9 mouse cellular contexts compared by ENCODE assay signal in the genomic region with DNA sequence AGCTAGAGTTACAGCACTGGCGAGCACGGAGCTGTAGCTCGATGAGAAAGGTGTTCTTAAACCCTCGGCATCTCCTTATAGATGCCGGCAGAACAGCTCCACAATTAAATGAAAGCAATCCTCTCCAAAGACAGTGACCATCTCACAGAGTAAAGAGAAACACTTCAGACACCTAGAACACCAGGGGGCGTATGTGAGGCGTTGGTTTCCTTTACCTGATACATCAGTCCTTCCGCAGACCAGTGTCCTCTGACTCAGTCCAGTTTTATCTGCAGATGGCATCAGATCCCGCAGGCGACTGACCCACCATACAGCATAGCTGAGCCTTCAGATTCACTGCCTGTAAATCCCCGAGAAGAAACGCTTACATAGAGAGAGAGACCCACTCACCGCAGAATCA. TPM values are rescaled to one million over a fixed set of nuclear protein-coding genes. Genes with fewer than 3 reads are reported as not detected.
DNase-seq lines count a peak whose midpoint lies in the region; ATAC-seq and TF ChIP-seq lines count a peak whose summit lies in the region.
"Had no signal": no experiment of that assay in that cellular context is flagged by ENCODE, and none has a peak within 500 bp of the region (broad histone marks: within the 10 kb centered on the region; RNA-seq: fewer than 3 reads in every experiment).

No protein-coding gene starts in this region.

- DNase-seq in forebrain, embryonic 10.5 days (ENCODE audit: extremely low spot score, low spot score) = peak; percentile 67
- peak; percentile 87 for DNase-seq in adrenal gland, postnatal 14 days
- peak; percentile 87 for DNase-seq in embryonic facial prominence, embryonic 11.5 days (ENCODE audit: low spot score)
- DNase-seq in limb, embryonic 10.5 days (ENCODE audit: low spot score) = peak; percentile 75
- DNase-seq in midbrain, postnatal 0 days (ENCODE audit: low spot score) = peak; percentile 90
- peak; percentile 58 to 60 for DNase-seq in spleen, postnatal 36 days (ENCODE audit: low spot score in 2 of 2)

- no peak overlapping the region for H3K4me2 ChIP-seq in forebrain, embryonic 16.5 days (ENCODE audit: low read length)
- no peak overlapping the region for H3K4me2 ChIP-seq in embryonic facial prominence, embryonic 11.5 days (ENCODE audit: low read depth, low read length)
- H3K4me2 ChIP-seq in intestine, embryonic 15.5 days (replicated peaks) = peak overlapping the region; percentile 28; the same call in 1 of the 2 replicates
- no peak overlapping the region for H3K4me2 ChIP-seq in midbrain, postnatal 0 days (ENCODE audit: low read depth, low read length, poor library complexity, severe bottlenecking)

- H3K36me3 ChIP-seq in forebrain, embryonic 10.5 days (replicated peaks) = no peaks in the 10 kb centered on the region
- H3K36me3 ChIP-seq in forebrain, embryonic 16.5 days (ENCODE audit: control insufficient read depth, insufficient read depth) = no peaks in the 10 kb centered on the region
- no peaks in the 10 kb centered on the region for H3K36me3 ChIP-seq in embryonic facial prominence, embryonic 11.5 days (replicated peaks; ENCODE audit: control insufficient read depth, insufficient read depth, low read depth, low read length)
- no peaks in the 10 kb centered on the region for H3K36me3 ChIP-seq in intestine, embryonic 15.5 days
- no peaks in the 10 kb centered on the region for H3K36me3 ChIP-seq in limb, embryonic 10.5 days
- no peaks in the 10 kb centered on the region for H3K36me3 ChIP-seq in midbrain, postnatal 0 days (ENCODE audit: insufficient read depth, low read length)
- H3K36me3 ChIP-seq: G1E had no signal

- WGBS in forebrain, embryonic 10.5 days = 23% methylated on average over 13 of the region's 13 CpGs
- 18% methylated on average over 13 of the region's 13 CpGs for WGBS in forebrain, embryonic 16.5 days
- 13% methylated on average over 13 of the region's 13 CpGs for WGBS in embryonic facial prominence, embryonic 11.5 days
- whole genome bisulfite sequencing in intestine, embryonic 15.5 days = 17% methylated on average over 13 of the region's 13 CpGs
- 24% methylated on average over 13 of the region's 13 CpGs for WGBS in limb, embryonic 10.5 days
- WGBS in midbrain, postnatal 0 days = 15% methylated on average over 13 of the region's 13 CpGs

- no peak overlapping the region for H3K27ac ChIP-seq in forebrain, embryonic 10.5 days
- no peak overlapping the region for H3K27ac ChIP-seq in forebrain, embryonic 16.5 days (ENCODE audit: low read length)
- H3K27ac ChIP-seq in embryonic facial prominence, embryonic 11.5 days (replicated peaks; ENCODE audit: low read depth, low read length) = no peak overlapping the region
- no peak overlapping the region for H3K27ac ChIP-seq in intestine, embryonic 15.5 days
- H3K27ac ChIP-seq in limb, embryonic 10.5 days = no peak overlapping the region
- H3K27ac ChIP-seq in midbrain, postnatal 0 days (ENCODE audit: low read depth, low read length) = no peak overlapping the region

- no peaks in the 10 kb centered on the region for H3K9me3 ChIP-seq in forebrain, embryonic 10.5 days
- H3K9me3 ChIP-seq in forebrain, embryonic 16.5 days (ENCODE audit: control insufficient read depth, low read length) = no peaks in the 10 kb centered on the region
- H3K9me3 ChIP-seq in embryonic facial prominence, embryonic 11.5 days (replicated peaks; ENCODE audit: control insufficient read depth, low read length) = no peaks in the 10 kb centered on the region
- no peaks in the 10 kb centered on the region for H3K9me3 ChIP-seq in intestine, embryonic 15.5 days
- no peaks in the 10 kb centered on the region for H3K9me3 ChIP-seq in limb, embryonic 10.5 days (replicated peaks)
- no peaks in the 10 kb centered on the region for H3K9me3 ChIP-seq in midbrain, postnatal 0 days (ENCODE audit: low read length)
- H3K9me3 ChIP-seq: G1E had no signal

- ATAC-seq in forebrain, embryonic 16.5 days = no peak
- ATAC-seq in embryonic facial prominence, embryonic 11.5 days (replicated peaks; ENCODE audit: insufficient number of reproducible peaks, low FRiP score, low TSS enrichment, low read depth) = no peak
- no peak for ATAC-seq in intestine, embryonic 15.5 days
- no peak for ATAC-seq in midbrain, postnatal 0 days (ENCODE audit: low FRiP score)

- no peak overlapping the region for H3K9ac ChIP-seq in forebrain, embryonic 16.5 days (replicated peaks; ENCODE audit: low read depth, low read length)
- H3K9ac ChIP-seq in embryonic facial prominence, embryonic 11.5 days (replicated peaks; ENCODE audit: low read length) = no peak overlapping the region
- no peak overlapping the region for H3K9ac ChIP-seq in intestine, embryonic 15.5 days
- H3K9ac ChIP-seq in midbrain, postnatal 0 days (replicated peaks; ENCODE audit: low read length, poor library complexity, severe bottlenecking) = no peak overlapping the region

- peaks cover 17% of the 10 kb centered on the region for H3K4me1 ChIP-seq in forebrain, embryonic 10.5 days
- H3K4me1 ChIP-seq in forebrain, embryonic 16.5 days (replicated peaks; ENCODE audit: control insufficient read depth, insufficient read depth, low read length) = peaks cover 11% of the 10 kb centered on the region
- no peaks in the 10 kb centered on the region for H3K4me1 ChIP-seq in embryonic facial prominence, embryonic 11.5 days (ENCODE audit: control insufficient read depth, insufficient read depth, low read length)
- peaks cover 7% of the 10 kb centered on the region; the same call in 1 of the 2 replicates for H3K4me1 ChIP-seq in intestine, embryonic 15.5 days (replicated peaks)
- peaks cover 7% of the 10 kb centered on the region; the same call in 1 of the 2 replicates for H3K4me1 ChIP-seq in limb, embryonic 10.5 days
- H3K4me1 ChIP-seq in midbrain, postnatal 0 days (ENCODE audit: insufficient read depth, low read length) = peaks cover 3% of the 10 kb centered on the region; the same call in 1 of the 2 replicates

- no peak overlapping the region for H3K4me3 ChIP-seq in forebrain, embryonic 10.5 days
- no peak overlapping the region for H3K4me3 ChIP-seq in forebrain, embryonic 16.5 days (replicated peaks; ENCODE audit: low read length)
- H3K4me3 ChIP-seq in embryonic facial prominence, embryonic 11.5 days (ENCODE audit: low read depth, low read length) = no peak overlapping the region
- H3K4me3 ChIP-seq in intestine, embryonic 15.5 days (replicated peaks) = no peak overlapping the region
- H3K4me3 ChIP-seq in limb, embryonic 10.5 days = no peak overlapping the region
- no peak overlapping the region for H3K4me3 ChIP-seq in midbrain, postnatal 0 days (ENCODE audit: low read depth, low read length)

- peak; percentile 88 for TF ChIP-seq CTCF in midbrain, postnatal 0 days (IDR thresholded peaks at IDR 0.05)

- peaks cover 23% of the 10 kb centered on the region for H3K27me3 ChIP-seq in forebrain, embryonic 10.5 days (ENCODE audit: poor library complexity, severe bottlenecking)
- no peaks in the 10 kb centered on the region for H3K27me3 ChIP-seq in forebrain, embryonic 16.5 days (replicated peaks; ENCODE audit: control insufficient read depth, insufficient read depth, low read length)
- H3K27me3 ChIP-seq in embryonic facial prominence, embryonic 11.5 days (ENCODE audit: control insufficient read depth, insufficient read depth, low read length) = no peaks in the 10 kb centered on the region
- H3K27me3 ChIP-seq in intestine, embryonic 15.5 days (replicated peaks) = no peaks in the 10 kb centered on the region
- H3K27me3 ChIP-seq in limb, embryonic 10.5 days (ENCODE audit: low read depth, poor library complexity, severe bottlenecking) = peaks cover 28% of the 10 kb centered on the region
- H3K27me3 ChIP-seq in midbrain, postnatal 0 days (ENCODE audit: insufficient read depth, low read length) = no peaks in the 10 kb centered on the region

RNA-seq across cellular contexts. Expression of a gene that starts 32.7 kb away (rescaled TPM):
- 0.04 and 0.06 TPM in 2 replicates for polyA plus RNA-seq in forebrain, embryonic 10.5 days (2016; fragmentation: Nextera tagmentation; extraction: Ambion mirVana)
- 0.56 and 0.68 TPM in 2 replicates for polyA plus RNA-seq in forebrain, embryonic 16.5 days (2015; fragmentation: Nextera tagmentation; extraction: Ambion mirVana)
- total RNA-seq in adrenal gland, postnatal 14 days (2021) = not detected in 2 replicates
- 0.06 TPM in 1 of 2 replicates, not detected in the other for polyA plus RNA-seq in embryonic facial prominence, embryonic 11.5 days (2014; fragmentation: Nextera tagmentation; extraction: Ambion mirVana)
- polyA plus RNA-seq in intestine, embryonic 15.5 days (2015; fragmentation: Nextera tagmentation; extraction: Ambion mirVana) = 0.03 and 0.10 TPM in 2 replicates
- not detected in 2 replicates for polyA plus RNA-seq in limb, embryonic 10.5 days (2016; fragmentation: Nextera tagmentation; extraction: Ambion mirVana)
- 1.3 and 1.4 TPM in 2 replicates for total RNA-seq in midbrain, postnatal 0 days (2014; rRNA removed)
- 0.97 and 1.0 TPM in 2 replicates for polyA plus RNA-seq in midbrain, postnatal 0 days (2015; fragmentation: Nextera tagmentation; extraction: Ambion mirVana)
- polyA plus RNA-seq: G1E had no signal

RNA-seq across cellular contexts. Expression of a gene that starts 54.0 kb away (rescaled TPM):
- 37.7 and 44.2 TPM in 2 replicates for polyA plus RNA-seq in forebrain, embryonic 10.5 days (2016; fragmentation: Nextera tagmentation; extraction: Ambion mirVana)
- polyA plus RNA-seq in forebrain, embryonic 16.5 days (2015; fragmentation: Nextera tagmentation; extraction: Ambion mirVana) = 31.0 and 32.5 TPM in 2 replicates
- total RNA-seq in adrenal gland, postnatal 14 days (2021) = 9.0 and 10.7 TPM in 2 replicates
- polyA plus RNA-seq in embryonic facial prominence, embryonic 11.5 days (2014; fragmentation: Nextera tagmentation; extraction: Ambion mirVana) = 16.9 and 19.3 TPM in 2 replicates
- polyA plus RNA-seq in intestine, embryonic 15.5 days (2015; fragmentation: Nextera tagmentation; extraction: Ambion mirVana) = 18.5 and 19.6 TPM in 2 replicates
- polyA plus RNA-seq in limb, embryonic 10.5 days (2016; fragmentation: Nextera tagmentation; extraction: Ambion mirVana) = 28.9 and 36.2 TPM in 2 replicates
- 15.3 and 16.2 TPM in 2 replicates for total RNA-seq in midbrain, postnatal 0 days (2014; rRNA removed)
- 10.2 and 13.6 TPM in 2 replicates for polyA plus RNA-seq in midbrain, postnatal 0 days (2015; fragmentation: Nextera tagmentation; extraction: Ambion mirVana)

RNA-seq across cellular contexts. Expression of a gene that starts 54.2 kb away (rescaled TPM):
- 170 and 179 TPM in 2 replicates for polyA plus RNA-seq in forebrain, embryonic 10.5 days (2016; fragmentation: Nextera tagmentation; extraction: Ambion mirVana)
- polyA plus RNA-seq in forebrain, embryonic 16.5 days (2015; fragmentation: Nextera tagmentation; extraction: Ambion mirVana) = 162 and 166 TPM in 2 replicates
- total RNA-seq in adrenal gland, postnatal 14 days (2021) = 82.9 and 83.2 TPM in 2 replicates
- polyA plus RNA-seq in embryonic facial prominence, embryonic 11.5 days (2014; fragmentation: Nextera tagmentation; extraction: Ambion mirVana) = 184 and 204 TPM in 2 replicates
- polyA plus RNA-seq in intestine, embryonic 15.5 days (2015; fragmentation: Nextera tagmentation; extraction: Ambion mirVana) = 135 and 147 TPM in 2 replicates
- 135 and 144 TPM in 2 replicates for polyA plus RNA-seq in limb, embryonic 10.5 days (2016; fragmentation: Nextera tagmentation; extraction: Ambion mirVana)
- 128 and 205 TPM in 2 replicates for total RNA-seq in midbrain, postnatal 0 days (2014; rRNA removed)
- 161 and 177 TPM in 2 replicates for polyA plus RNA-seq in midbrain, postnatal 0 days (2015; fragmentation: Nextera tagmentation; extraction: Ambion mirVana)

RNA-seq across cellular contexts. Expression of a gene that starts 56.5 kb away (rescaled TPM):
- polyA plus RNA-seq in forebrain, embryonic 10.5 days (2016; fragmentation: Nextera tagmentation; extraction: Ambion mirVana) = 1.1 and 1.2 TPM in 2 replicates
- 5.7 and 6.0 TPM in 2 replicates for polyA plus RNA-seq in forebrain, embryonic 16.5 days (2015; fragmentation: Nextera tagmentation; extraction: Ambion mirVana)
- total RNA-seq in adrenal gland, postnatal 14 days (2021) = 6.6 and 6.9 TPM in 2 replicates
- polyA plus RNA-seq in embryonic facial prominence, embryonic 11.5 days (2014; fragmentation: Nextera tagmentation; extraction: Ambion mirVana) = 0.85 and 2.2 TPM in 2 replicates
- polyA plus RNA-seq in intestine, embryonic 15.5 days (2015; fragmentation: Nextera tagmentation; extraction: Ambion mirVana) = 2.2 and 2.3 TPM in 2 replicates
- polyA plus RNA-seq in limb, embryonic 10.5 days (2016; fragmentation: Nextera tagmentation; extraction: Ambion mirVana) = 0.93 and 1.4 TPM in 2 replicates
- 3.2 and 7.6 TPM in 2 replicates for total RNA-seq in midbrain, postnatal 0 days (2014; rRNA removed)
- 5.4 and 5.6 TPM in 2 replicates for polyA plus RNA-seq in midbrain, postnatal 0 days (2015; fragmentation: Nextera tagmentation; extraction: Ambion mirVana)
